ENCODE assay signal across 9 mouse cellular contexts in the genomic region with DNA sequence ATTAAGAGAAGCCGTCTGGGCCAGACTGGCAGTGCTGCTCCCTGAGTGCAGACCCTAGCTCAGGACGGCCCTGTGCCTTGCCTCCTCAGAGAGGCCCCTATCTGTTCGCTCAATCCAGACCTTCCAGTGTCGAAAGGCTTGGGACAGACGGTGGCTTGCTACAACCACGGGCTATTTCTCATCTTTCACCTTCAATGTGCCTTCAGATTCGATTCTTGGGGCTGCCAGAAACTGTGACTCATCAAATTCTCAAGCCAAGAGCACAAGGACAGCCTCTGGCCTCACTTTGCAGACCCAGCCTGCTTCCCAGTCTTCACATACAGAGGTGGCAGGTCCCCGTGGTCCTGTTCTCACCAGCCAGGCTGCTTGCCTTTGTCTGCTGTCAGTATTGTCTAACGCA.
A peak's percentile ranks its signal among the peaks of the same experiment; 100 is the strongest.
DNase-seq lines count a peak whose midpoint lies in the region; ATAC-seq lines count a peak whose summit lies in the region.
"Had no signal": no experiment of that assay in that cellular context is flagged by ENCODE, and none has a peak within 500 bp of the region (broad histone marks: within the 10 kb centered on the region; RNA-seq: fewer than 3 reads in every experiment).

No protein-coding gene starts in this region.

- WGBS in heart, embryonic 12.5 days = 28% methylated on average over 9 of the region's 9 CpGs
- WGBS in hindbrain, embryonic 14.5 days = 69% methylated on average over 9 of the region's 9 CpGs

- H3K4me2 ChIP-seq in heart, embryonic 12.5 days = peak overlapping the region; percentile 8; the same call in 1 of the 2 replicates
- no peak overlapping the region for H3K4me2 ChIP-seq in hindbrain, embryonic 14.5 days (replicated peaks)
- H3K4me2 ChIP-seq: hindbrain, embryonic 13.5 days had no signal

- H3K27ac ChIP-seq in heart, embryonic 12.5 days (ENCODE audit: poor library complexity, severe bottlenecking) = no peak overlapping the region
- H3K27ac ChIP-seq in hindbrain, embryonic 14.5 days = no peak overlapping the region
- H3K27ac ChIP-seq: hindbrain, embryonic 13.5 days had no signal

- no peaks in the 10 kb centered on the region for H3K27me3 ChIP-seq in heart, embryonic 12.5 days (replicated peaks)
- H3K27me3 ChIP-seq in hindbrain, embryonic 14.5 days (ENCODE audit: control insufficient read depth, insufficient read depth, low read length) = no peaks in the 10 kb centered on the region
- H3K27me3 ChIP-seq: hindbrain, embryonic 13.5 days had no signal

- DNase-seq in heart, postnatal 4 days = no peak
- peak; percentile 41 for DNase-seq in urinary bladder, postnatal 14 days (ENCODE audit: low spot score)
- DNase-seq in urinary bladder, adult 2 months (ENCODE audit: low spot score) = no peak
- peak; percentile 35 to 40 for DNase-seq in heart, postnatal 10 days
- no peak for DNase-seq in natural killer cell, adult 2 months (ENCODE audit: low spot score in 2 of 2)
- DNase-seq in hindbrain, embryonic 14.5 days (ENCODE audit: low spot score) = no peak

- intact Hi-C loops in heart, postnatal 10 days (cut with DNase I) = no loop called here

- ATAC-seq in heart, embryonic 12.5 days (ENCODE audit: insufficient number of reproducible peaks, low FRiP score) = no peak
- no peak for ATAC-seq in erythroblast, adult 5-6 weeks (replicated peaks; ENCODE audit: low FRiP score, poor library complexity, severe bottlenecking)
- ATAC-seq in hindbrain, embryonic 14.5 days (ENCODE audit: low FRiP score) = no peak

- no peak overlapping the region for H3K9ac ChIP-seq in heart, embryonic 12.5 days
- no peak overlapping the region for H3K9ac ChIP-seq in hindbrain, embryonic 14.5 days
- H3K9ac ChIP-seq: hindbrain, embryonic 13.5 days had no signal

- H3K36me3 ChIP-seq in heart, embryonic 12.5 days = no peaks in the 10 kb centered on the region
- no peaks in the 10 kb centered on the region for H3K36me3 ChIP-seq in hindbrain, embryonic 14.5 days (replicated peaks; ENCODE audit: control insufficient read depth, insufficient read depth)
- H3K36me3 ChIP-seq: hindbrain, embryonic 13.5 days had no signal

- H3K4me1 ChIP-seq in heart, embryonic 12.5 days (replicated peaks) = peaks cover 6% of the 10 kb centered on the region; the same call in 1 of the 2 replicates
- no peaks in the 10 kb centered on the region for H3K4me1 ChIP-seq in hindbrain, embryonic 14.5 days (replicated peaks; ENCODE audit: control insufficient read depth, insufficient read depth, low read length)
- H3K4me1 ChIP-seq: hindbrain, embryonic 13.5 days had no signal

- no peak overlapping the region for H3K4me3 ChIP-seq in heart, embryonic 12.5 days
- H3K4me3 ChIP-seq in hindbrain, embryonic 14.5 days (replicated peaks; ENCODE audit: low read length) = no peak overlapping the region
- H3K4me3 ChIP-seq: hindbrain, embryonic 13.5 days had no signal

- H3K9me3 ChIP-seq in heart, embryonic 12.5 days (replicated peaks) = no peaks in the 10 kb centered on the region
- H3K9me3 ChIP-seq in hindbrain, embryonic 14.5 days (ENCODE audit: control insufficient read depth, low read length) = no peaks in the 10 kb centered on the region
- H3K9me3 ChIP-seq: hindbrain, embryonic 13.5 days had no signal

Comparison
In these comparisons a context has a peak if more than half of its experiments do, and no peak if none do; other contexts are left out.
1. DNase-seq: peak in urinary bladder, postnatal 14 days (single experiment) and heart, postnatal 10 days (2 of 2); none in heart, postnatal 4 days (single experiment), urinary bladder, adult 2 months (single experiment), natural killer cell, adult 2 months (0 of 2) and hindbrain, embryonic 14.5 days (single experiment).